15 mouse cellular contexts compared by ENCODE assay signal in genomic region chr6:17606915-17607314, GRCm38 (mm10).
"Had no signal": no experiment of that assay in that cellular context is flagged by ENCODE, and none has a peak within 500 bp of the region (broad histone marks: within the 10 kb centered on the region; RNA-seq: fewer than 3 reads in every experiment).

No protein-coding gene starts in this region.

- DNase-seq: gastrocnemius, postnatal 14 days; gastrocnemius, postnatal 36 days; heart, adult 18-20 months; heart, postnatal 10 days; heart, postnatal 4 days; kidney, adult 11 months; kidney, adult 2 months; kidney, adult 9 months; kidney, postnatal 14 days; kidney, postnatal 36 days; layer of hippocampus, postnatal 36 days; left cerebral cortex, postnatal 4 days had no signal

- ATAC-seq: hindbrain, postnatal 0 days; intestine, embryonic 16.5 days; liver, embryonic 12.5 days had no signal
